Mouse (Mus musculus): ENCODE results near the gene Ets1. TPM values are rescaled to one million over a fixed set of nuclear protein-coding genes. Genes with fewer than 3 reads are reported as not detected.
A peak's percentile ranks its signal among the peaks of the same experiment; 100 is the strongest.

Ets1 gene
- polyA plus RNA-seq, 1 experiment from 2014 or later: 18.9 TPM

- 57% methylated on average over 9 of the region's 9 CpGs for WGBS
- Histone ChIP-seq H3K27me3 (no peaks in the 10 kb centered on the region), H3K4me3 (replicated peaks) (no peak overlapping the region), H3K9ac (replicated peaks) (no peak overlapping the region), H3K4me1 (replicated peaks) (no peaks in the 10 kb centered on the region), H3K9me3 (no peaks in the 10 kb centered on the region), H3K36me3 (no peaks in the 10 kb centered on the region), H3K4me2 (replicated peaks) (no peak overlapping the region), H3K27ac (no peak overlapping the region)
- no peak for ATAC-seq
These were observed 95.8 kb downstream of the Ets1 start for GRCm38 (mm10) chr9:32731787-32732186.

DNA sequence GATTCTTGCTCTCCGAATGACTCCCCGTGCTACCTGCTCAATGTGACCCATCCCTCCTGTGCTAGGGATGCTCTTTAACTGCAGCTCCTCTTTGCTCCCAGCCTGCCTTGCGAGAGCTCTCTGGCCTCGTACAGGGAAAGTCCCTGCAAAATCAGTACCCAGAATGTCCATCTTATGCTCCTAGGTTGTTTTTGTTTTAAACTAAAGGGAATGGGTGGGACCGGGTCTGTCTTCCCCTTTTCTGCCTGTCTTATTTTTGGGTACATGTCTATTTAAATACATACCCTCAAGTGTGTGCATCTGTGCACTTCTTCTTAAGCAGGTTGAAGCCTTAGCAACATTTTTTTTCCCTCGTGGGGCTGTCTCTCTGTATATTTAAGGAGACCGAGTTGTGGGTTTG, 99.0 kb downstream of the Ets1 start:
- H3K9me3 ChIP-seq: no peaks in the 10 kb centered on the region
- H3K9ac ChIP-seq (replicated peaks): no peak overlapping the region
- no peak for ATAC-seq
- 92% methylated on average over 7 of the region's 7 CpGs for WGBS
- H3K27ac ChIP-seq: no peak overlapping the region
- H3K27me3 ChIP-seq: no peaks in the 10 kb centered on the region
- H3K4me3 ChIP-seq (replicated peaks): no peak overlapping the region
- no peaks in the 10 kb centered on the region for H3K4me1 ChIP-seq (replicated peaks)
- no peak overlapping the region for H3K4me2 ChIP-seq (replicated peaks)
- no peaks in the 10 kb centered on the region for H3K36me3 ChIP-seq

DNA sequence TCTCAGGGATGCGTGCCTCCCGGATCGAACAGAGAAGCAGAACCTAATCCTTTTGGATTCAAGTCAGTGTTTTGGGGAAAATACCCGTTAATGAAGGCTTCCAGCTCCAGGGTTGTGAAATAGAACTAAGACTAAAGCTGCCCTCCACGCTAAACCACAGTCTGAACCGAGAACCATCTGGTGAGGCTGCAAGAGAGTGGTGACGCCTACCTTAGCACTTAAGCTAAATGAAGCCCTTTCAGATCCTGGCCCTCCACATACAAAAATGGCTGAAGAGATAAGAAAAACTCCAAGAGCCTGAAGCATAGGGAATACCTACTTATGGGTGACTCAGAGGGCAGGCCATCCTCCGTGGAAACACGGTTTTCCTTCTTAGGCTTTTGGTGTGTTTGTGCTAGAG, 100.0 kb downstream of the Ets1 start:
- H3K27me3 ChIP-seq: no peaks in the 10 kb centered on the region
- WGBS: 85% methylated on average over 9 of the region's 9 CpGs
- no peak overlapping the region for H3K9ac ChIP-seq (replicated peaks)
- H3K36me3 ChIP-seq: no peaks in the 10 kb centered on the region
- H3K4me1 ChIP-seq (replicated peaks): no peaks in the 10 kb centered on the region
- H3K27ac ChIP-seq: no peak overlapping the region
- no peak overlapping the region for H3K4me2 ChIP-seq (replicated peaks)
- no peak overlapping the region for H3K4me3 ChIP-seq (replicated peaks)
- ATAC-seq: no peak
- H3K9me3 ChIP-seq: no peaks in the 10 kb centered on the region

DNA sequence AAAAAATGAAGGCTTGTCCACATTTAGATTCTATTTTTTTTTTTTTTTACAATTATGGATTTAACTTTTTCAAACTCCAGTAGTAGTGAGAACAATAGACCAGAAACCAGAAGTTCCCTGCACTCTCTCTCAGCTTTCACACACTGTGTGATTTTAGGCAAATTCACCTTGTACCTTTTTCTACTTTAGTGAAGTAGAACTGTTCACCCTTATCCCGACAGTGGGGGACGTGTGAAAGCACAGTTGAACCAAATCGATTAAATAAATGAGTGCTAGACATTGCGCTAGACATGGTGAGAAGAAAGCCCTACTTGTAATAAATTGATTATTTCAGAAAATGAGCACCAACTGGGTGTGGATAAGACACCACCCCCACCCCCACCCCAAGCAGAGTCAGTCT, 104.0 kb downstream of the Ets1 start:
- 90% methylated on average over 4 of the region's 4 CpGs for WGBS
- Histone ChIP-seq H3K9me3 (no peaks in the 10 kb centered on the region), H3K4me1 (replicated peaks) (no peaks in the 10 kb centered on the region), H3K4me3 (replicated peaks) (no peak overlapping the region), H3K27me3 (no peaks in the 10 kb centered on the region), H3K27ac (no peak overlapping the region), H3K36me3 (no peaks in the 10 kb centered on the region), H3K4me2 (replicated peaks) (no peak overlapping the region), H3K9ac (replicated peaks) (no peak overlapping the region)
- ATAC-seq: no peak

DNA sequence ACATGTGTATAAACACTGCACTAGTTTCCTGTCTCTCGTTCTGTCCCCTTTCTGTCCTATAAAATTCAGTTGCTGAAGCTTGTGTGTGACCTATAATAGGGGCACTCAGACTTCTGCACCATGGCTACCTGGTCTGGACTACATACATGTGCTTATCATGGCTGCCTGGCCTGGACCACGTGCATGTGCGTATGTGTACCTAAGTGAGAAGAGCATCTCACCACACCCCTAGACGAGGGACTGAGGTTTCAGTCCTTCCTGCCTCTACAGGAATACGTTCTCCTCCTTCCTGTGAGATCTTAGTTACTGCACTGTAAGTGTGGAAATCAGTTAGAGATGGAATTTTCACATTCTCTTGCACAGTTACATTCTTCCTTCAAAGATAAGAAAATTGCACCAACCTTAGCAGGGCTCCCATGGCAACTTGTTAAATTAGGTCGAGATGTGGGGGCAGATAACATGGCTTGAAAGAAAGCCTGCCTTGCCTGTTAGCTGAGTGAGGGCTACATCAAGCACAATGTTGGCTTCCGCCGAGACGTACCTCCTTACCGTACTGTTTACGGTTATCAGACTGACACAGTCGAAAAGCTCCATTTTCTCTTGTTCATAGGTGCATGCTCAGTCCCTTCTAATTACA, 104.8 kb downstream of the Ets1 start:
- Histone ChIP-seq H3K4me3 (replicated peaks) (no peak overlapping the region), H3K27ac (no peak overlapping the region), H3K4me1 (replicated peaks) (no peaks in the 10 kb centered on the region), H3K9me3 (no peaks in the 10 kb centered on the region), H3K9ac (replicated peaks) (no peak overlapping the region), H3K36me3 (no peaks in the 10 kb centered on the region), H3K4me2 (replicated peaks) (no peak overlapping the region), H3K27me3 (no peaks in the 10 kb centered on the region)
- peak; percentile 40; the same call in 1 of the 2 replicates for ATAC-seq
- 85% methylated on average over 12 of the region's 12 CpGs for WGBS

GRCm38 (mm10) chr9:32741681-32742080, 105.7 kb downstream of the Ets1 start:
- no peak for ATAC-seq
- WGBS: 87% methylated on average over 2 of the region's 2 CpGs

DNA sequence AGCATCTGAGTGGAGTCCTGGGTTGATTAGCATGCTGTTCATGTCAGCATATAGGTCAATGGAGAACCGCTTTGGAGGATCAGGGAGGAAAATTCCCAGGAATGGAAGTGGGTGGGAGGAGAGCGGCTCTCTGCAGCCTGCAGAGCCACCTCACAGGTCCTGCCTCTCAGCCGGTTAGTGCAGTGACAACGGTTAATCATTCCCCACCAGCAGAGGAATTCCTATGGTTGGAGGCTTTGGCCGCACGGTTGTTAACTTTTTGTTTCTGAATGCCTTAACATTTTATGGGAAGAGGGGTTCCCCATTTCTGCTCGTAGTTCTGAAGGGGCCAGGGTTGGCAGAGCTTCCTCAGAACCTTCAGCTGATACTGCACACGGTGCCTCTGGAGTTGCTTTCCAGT, 107.1 kb downstream of the Ets1 start:
- Histone ChIP-seq H3K4me1 (replicated peaks) (no peaks in the 10 kb centered on the region), H3K4me3 (replicated peaks) (no peak overlapping the region), H3K36me3 (no peaks in the 10 kb centered on the region), H3K4me2 (replicated peaks) (no peak overlapping the region), H3K27me3 (no peaks in the 10 kb centered on the region), H3K9ac (replicated peaks) (no peak overlapping the region), H3K9me3 (no peaks in the 10 kb centered on the region), H3K27ac (no peak overlapping the region)
- ATAC-seq: no peak
- WGBS: 80% methylated on average over 8 of the region's 8 CpGs

More at GRCm38 (mm10) chr9:32741681-32742080, 105.7 kb downstream of the Ets1 start:
- Histone ChIP-seq H3K27me3 (no peaks in the 10 kb centered on the region), H3K9ac (replicated peaks) (no peak overlapping the region), H3K36me3 (no peaks in the 10 kb centered on the region), H3K9me3 (no peaks in the 10 kb centered on the region), H3K4me1 (replicated peaks) (no peaks in the 10 kb centered on the region), H3K4me2 (replicated peaks) (no peak overlapping the region), H3K4me3 (replicated peaks) (no peak overlapping the region), H3K27ac (no peak overlapping the region)

- Histone ChIP-seq H3K9ac (replicated peaks) (no peak overlapping the region), H3K4me3 (replicated peaks) (no peak overlapping the region), H3K27ac (no peak overlapping the region), H3K27me3 (no peaks in the 10 kb centered on the region), H3K4me2 (replicated peaks) (no peak overlapping the region), H3K36me3 (no peaks in the 10 kb centered on the region), H3K4me1 (replicated peaks) (no peaks in the 10 kb centered on the region), H3K9me3 (no peaks in the 10 kb centered on the region)
- ATAC-seq: no peak
- WGBS: 81% methylated on average over 9 of the region's 9 CpGs
These were observed 107.7 kb downstream of the Ets1 start for GRCm38 (mm10) chr9:32743642-32744161.

DNA sequence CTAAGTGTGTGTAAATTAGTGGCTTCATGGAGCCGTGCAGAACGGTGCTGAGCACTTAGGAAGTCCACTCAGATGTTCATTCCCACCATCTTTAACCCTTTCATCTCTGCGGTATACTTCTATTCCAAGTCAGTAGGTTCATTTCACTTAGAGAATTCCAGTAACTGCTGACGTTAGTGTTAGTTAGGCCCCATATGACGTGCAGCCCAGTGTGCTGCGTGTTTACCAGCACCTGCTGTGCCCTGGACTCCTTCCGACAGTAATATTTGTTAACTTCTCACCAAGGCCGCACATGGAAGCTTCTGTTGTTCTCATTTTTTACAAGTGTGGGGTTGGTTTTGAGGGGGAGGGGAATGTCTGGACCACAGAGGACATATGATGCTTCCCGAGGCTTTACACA, 108.3 kb downstream of the Ets1 start:
- Histone ChIP-seq H3K9me3 (no peaks in the 10 kb centered on the region), H3K9ac (replicated peaks) (no peak overlapping the region), H3K27me3 (no peaks in the 10 kb centered on the region), H3K4me1 (replicated peaks) (no peaks in the 10 kb centered on the region), H3K27ac (no peak overlapping the region), H3K36me3 (no peaks in the 10 kb centered on the region), H3K4me3 (replicated peaks) (no peak overlapping the region), H3K4me2 (replicated peaks) (no peak overlapping the region)
- WGBS: 86% methylated on average over 9 of the region's 9 CpGs
- no peak for ATAC-seq

GRCm38 (mm10) chr9:32745079-32745763, 109.2 kb downstream of the Ets1 start:
- no peak overlapping the region for H3K27ac ChIP-seq
- H3K36me3 ChIP-seq: no peaks in the 10 kb centered on the region
- no peaks in the 10 kb centered on the region; the same call in 1 of the 2 replicates for H3K27me3 ChIP-seq
- H3K9me3 ChIP-seq: no peaks in the 10 kb centered on the region
- H3K4me1 ChIP-seq (replicated peaks): no peaks in the 10 kb centered on the region
- ATAC-seq: no peak
- H3K4me3 ChIP-seq (replicated peaks): no peak overlapping the region
- 90% methylated on average over 12 of the region's 12 CpGs for WGBS
- no peak overlapping the region for H3K9ac ChIP-seq (replicated peaks)
- no peak overlapping the region for H3K4me2 ChIP-seq (replicated peaks)

GRCm38 (mm10) chr9:32745998-32746397, 110.0 kb downstream of the Ets1 start:
- Histone ChIP-seq H3K9ac (replicated peaks) (no peak overlapping the region), H3K27me3 (no peaks in the 10 kb centered on the region; the same call in 1 of the 2 replicates), H3K4me1 (replicated peaks) (no peaks in the 10 kb centered on the region), H3K36me3 (no peaks in the 10 kb centered on the region), H3K4me3 (replicated peaks) (no peak overlapping the region), H3K27ac (no peak overlapping the region), H3K4me2 (replicated peaks) (no peak overlapping the region), H3K9me3 (no peaks in the 10 kb centered on the region)
- no peak for ATAC-seq
- WGBS: 86% methylated on average over 8 of the region's 8 CpGs

DNA sequence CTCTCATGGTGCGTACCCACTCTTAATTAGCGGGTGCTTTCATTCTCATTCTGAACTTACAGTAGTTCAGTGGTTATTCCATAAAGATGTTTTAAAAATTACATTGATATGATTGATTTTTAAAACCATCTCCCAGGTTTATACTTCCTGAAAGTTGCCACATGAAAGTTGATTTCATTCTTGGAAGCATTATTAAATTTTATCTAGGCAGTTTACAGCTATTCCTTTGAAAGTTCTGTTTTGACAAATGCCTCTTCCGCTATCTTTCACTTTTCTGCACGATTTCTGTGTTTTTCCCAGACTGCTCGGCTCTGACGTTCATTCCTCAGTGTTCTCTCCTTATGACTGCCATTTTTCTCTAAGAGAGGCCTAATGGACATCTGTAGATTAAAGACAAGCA, 110.6 kb downstream of the Ets1 start:
- H3K9ac ChIP-seq (replicated peaks): no peak overlapping the region
- H3K4me2 ChIP-seq (replicated peaks): no peak overlapping the region
- H3K27me3 ChIP-seq: no peaks in the 10 kb centered on the region; the same call in 1 of the 2 replicates
- H3K36me3 ChIP-seq: no peaks in the 10 kb centered on the region
- no peak overlapping the region for H3K27ac ChIP-seq
- no peak overlapping the region for H3K4me3 ChIP-seq (replicated peaks)
- H3K4me1 ChIP-seq (replicated peaks): no peaks in the 10 kb centered on the region
- no peaks in the 10 kb centered on the region for H3K9me3 ChIP-seq
- ATAC-seq: no peak
- 95% methylated on average over 6 of the region's 6 CpGs for WGBS

Data from midbrain, embryonic 13.5 days (tissue).